Mouse (Mus musculus) granulocyte monocyte progenitor cell, adult 5-6 weeks (primary cell): ENCODE results near the gene Vmn2r55. TPM values are rescaled to one million over a fixed set of nuclear protein-coding genes. Genes with fewer than 3 reads are reported as not detected.
"Not testable (repeated sequence)": the region's sequence is repeated elsewhere in the genome, so short reads cannot be mapped to it uniquely, and the experiment has no call there.

Experiments used
- ATAC-seq: replicated peaks from 2 replicates; pipeline ENCODE4 v1.8.0; 2016; ENCODE audit warnings: mild to moderate bottlenecking, moderate TSS enrichment, inconsistent platforms; ENCODE audit not compliant: poor library complexity, severe bottlenecking
- total RNA-seq, 2 experiments: library from RNA; stranded (forward) in 1 of 2; stranded (reverse) in 1 of 2; fragments of 200-712, 200-1000 nt in 1 of 2; fragments of >200 nt in 1 of 2; fragmentation: Nextera tagmentation in 1 of 2; gene quantifications; 2 replicates each; pipeline ENCODE4 v1.2.3; 2014 to 2017

Vmn2r55 gene
- total RNA-seq (2014; fragmentation: Nextera tagmentation) = not detected in 2 replicates
- total RNA-seq (2017) = not detected in 2 replicates

GRCm38 (mm10) chr7:12684903-12685302, at the start of gene Vmn2r55:
TSS of gene Vmn2r55 (minus strand) at chr7:12685003.
- not testable (repeated sequence) for ATAC-seq

DNA sequence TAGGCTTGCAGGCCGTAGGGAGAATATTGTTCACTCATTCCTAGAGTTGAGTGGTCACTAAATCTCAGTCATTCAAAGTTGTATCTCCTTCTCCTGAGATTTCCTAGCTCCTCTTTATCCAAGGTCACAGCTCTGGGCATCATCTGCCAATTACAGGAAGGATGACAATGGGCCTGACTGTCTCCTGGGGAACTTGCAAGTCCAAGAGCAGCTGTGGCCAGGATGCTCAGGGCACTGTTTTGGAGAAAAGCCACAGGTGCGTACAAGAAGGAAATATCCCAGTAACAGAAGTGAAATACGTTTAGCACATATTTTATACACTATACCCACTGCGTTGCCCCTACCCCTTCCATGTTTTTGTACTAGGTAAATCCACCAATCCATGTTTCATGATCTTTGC, 44.6 kb downstream of the Vmn2r55 start, which contains the start of gene Vmn2r54:
TSS of gene Vmn2r54 (minus strand) at position 101 of the 400 bp plus-strand sequence.
- not testable (repeated sequence) for ATAC-seq

- no peak for ATAC-seq
Measured at GRCm38 (mm10) chr7:12608688-12609087, 76.1 kb downstream of the Vmn2r55 start, which contains the start of gene Vmn2r53. TSS of gene Vmn2r53 (minus strand) at chr7:12608788.

Other genes with a start within 250 kb of the Vmn2r55 start
- 5.5 and 17.0 TPM in 2 replicates for gene Zfp606, start 206.7 kb downstream of the Vmn2r55 start, total RNA-seq (2014; fragmentation: Nextera tagmentation)
- gene Zfp606, start 206.7 kb downstream of the Vmn2r55 start, total RNA-seq (2017) = 11.9 and 14.2 TPM in 2 replicates
- gene 2900092C05Rik, start 172.5 kb downstream of the Vmn2r55 start, total RNA-seq (2014; fragmentation: Nextera tagmentation) = not detected in 2 replicates
- gene 2900092C05Rik, start 172.5 kb downstream of the Vmn2r55 start, total RNA-seq (2017) = not detected in 2 replicates
- not detected in 2 replicates for gene Vmn2r53, start 76.2 kb downstream of the Vmn2r55 start, total RNA-seq (2014; fragmentation: Nextera tagmentation)
- gene Vmn2r53, start 76.2 kb downstream of the Vmn2r55 start, total RNA-seq (2017) = not detected in 2 replicates
- not detected in 2 replicates for gene Vmn2r54, start 44.7 kb downstream of the Vmn2r55 start, total RNA-seq (2014; fragmentation: Nextera tagmentation)
- not detected in 2 replicates for gene Vmn2r54, start 44.7 kb downstream of the Vmn2r55 start, total RNA-seq (2017)
- gene Vmn2r56, start 50.0 kb upstream of the Vmn2r55 start, total RNA-seq (2014; fragmentation: Nextera tagmentation) = not detected in 2 replicates
- gene Vmn2r56, start 50.0 kb upstream of the Vmn2r55 start, total RNA-seq (2017) = not detected in 2 replicates
- 0.26 and 3.4 TPM in 2 replicates for gene Zscan18, start 118.6 kb upstream of the Vmn2r55 start, total RNA-seq (2014; fragmentation: Nextera tagmentation)
- gene Zscan18, start 118.6 kb upstream of the Vmn2r55 start, total RNA-seq (2017) = 1.6 and 3.3 TPM in 2 replicates
- 9.1 and 16.6 TPM in 2 replicates for gene Zfp329, start 133.9 kb upstream of the Vmn2r55 start, total RNA-seq (2014; fragmentation: Nextera tagmentation)
- gene Zfp329, start 133.9 kb upstream of the Vmn2r55 start, total RNA-seq (2017) = 6.7 and 8.3 TPM in 2 replicates
- 28.1 and 34.8 TPM in 2 replicates for gene Zfp110, start 149.8 kb upstream of the Vmn2r55 start, total RNA-seq (2014; fragmentation: Nextera tagmentation)
- gene Zfp110, start 149.8 kb upstream of the Vmn2r55 start, total RNA-seq (2017) = 38.2 and 45.9 TPM in 2 replicates
- gene Zfp128, start 196.2 kb upstream of the Vmn2r55 start, total RNA-seq (2014; fragmentation: Nextera tagmentation) = 3.4 and 3.6 TPM in 2 replicates
- gene Zfp128, start 196.2 kb upstream of the Vmn2r55 start, total RNA-seq (2017) = 2.5 and 3.1 TPM in 2 replicates
- gene Zscan22, start 212.8 kb upstream of the Vmn2r55 start, total RNA-seq (2014; fragmentation: Nextera tagmentation) = 26.6 and 32.4 TPM in 2 replicates
- 4.8 and 8.1 TPM in 2 replicates for gene Zscan22, start 212.8 kb upstream of the Vmn2r55 start, total RNA-seq (2017)
- gene Rps5, start 237.3 kb upstream of the Vmn2r55 start, total RNA-seq (2014; fragmentation: Nextera tagmentation) = 2,621 and 2,837 TPM in 2 replicates
- 1,142 and 1,421 TPM in 2 replicates for gene Rps5, start 237.3 kb upstream of the Vmn2r55 start, total RNA-seq (2017)
- 0.92 and 0.95 TPM in 2 replicates for gene Rnf225, start 242.4 kb upstream of the Vmn2r55 start, total RNA-seq (2014; fragmentation: Nextera tagmentation)
- gene Rnf225, start 242.4 kb upstream of the Vmn2r55 start, total RNA-seq (2017) = 0.26 and 0.88 TPM in 2 replicates